Mouse (Mus musculus): Measurements from ENCODE around the gene Fthl17d.
A peak's percentile ranks its signal among the peaks of the same experiment; 100 is the strongest.
"Not testable (repeated sequence)": the region's sequence is repeated elsewhere in the genome, so short reads cannot be mapped to it uniquely, and the experiment has no call there.

The Fthl17d gene

GRCm38 (mm10) chrX:8986655-8987054 is at the start of gene Fthl17d:
Gene Fthl17d, minus strand, starts transcription at chrX:8986755.
- DNase-seq = not testable (repeated sequence)

DNA sequence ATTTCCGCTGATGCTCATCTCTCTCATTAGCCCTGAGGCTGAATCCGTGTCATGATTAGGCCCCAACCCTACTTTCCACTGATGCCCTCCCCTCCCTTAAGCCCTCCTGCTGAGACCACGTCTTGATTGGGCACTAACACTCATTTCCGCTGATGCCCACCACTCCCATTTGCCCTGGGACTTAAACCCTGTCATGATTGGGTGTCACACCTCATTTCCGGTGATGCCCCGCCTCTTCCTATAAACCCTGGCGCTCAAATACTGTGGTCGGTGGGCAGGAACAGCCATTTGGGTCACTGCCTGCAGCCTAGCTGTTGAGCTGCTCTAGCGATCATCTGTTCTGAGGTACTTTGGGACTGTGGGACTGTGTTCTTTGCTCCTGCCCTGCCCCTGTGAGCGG is 46.6 kb upstream of the Fthl17d start, which contains the start of gene Fthl17e:
Gene Fthl17e (plus strand): TSS at position 301 of the 400 bp plus-strand sequence.
- DNase-seq = not testable (repeated sequence)

GRCm38 (mm10) chrX:9019481-9019880 is 32.9 kb upstream of the Fthl17d start:
- DNase-seq = no peak

DNA sequence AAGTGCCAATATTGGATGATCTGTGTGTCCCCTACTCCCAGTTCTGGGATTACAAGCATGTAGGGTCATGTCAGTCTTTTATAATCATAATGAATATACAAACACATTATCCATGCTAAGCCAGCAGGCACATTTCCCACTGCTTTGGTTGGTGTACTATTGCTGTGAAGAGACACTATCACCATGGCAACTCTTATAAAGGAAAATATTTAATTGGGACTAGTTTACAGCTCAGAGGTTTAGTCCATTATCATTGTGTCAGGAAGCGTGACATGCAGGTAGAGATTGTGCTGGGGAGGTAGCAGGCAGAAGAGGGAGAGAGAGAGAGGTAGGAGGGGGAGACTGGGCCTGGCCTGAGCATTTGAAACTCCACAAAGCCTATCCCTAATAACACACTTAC is 29.5 kb upstream of the Fthl17d start:
- DNase-seq = no peak

GRCm38 (mm10) chrX:8976459-8976858 is 10.1 kb downstream of the Fthl17d start, which contains the start of gene Fthl17c:
Gene Fthl17c, minus strand, starts transcription at chrX:8976559.
- not testable (repeated sequence) for DNase-seq

GRCm38 (mm10) chrX:8964618-8965017 is 21.9 kb downstream of the Fthl17d start:
- peak; percentile 10 for DNase-seq

- not testable (repeated sequence) for DNase-seq
Measured at GRCm38 (mm10) chrX:8962875-8963274, 23.7 kb downstream of the Fthl17d start, which contains the start of gene Fthl17b. Gene Fthl17b, minus strand, starts transcription at chrX:8962975.

GRCm38 (mm10) chrX:8948130-8948805 is 38.3 kb downstream of the Fthl17d start:
- DNase-seq = peak; percentile 73

GRCm38 (mm10) chrX:8944041-8944440 is 42.5 kb downstream of the Fthl17d start:
- DNase-seq = no peak
